Mouse (Mus musculus): Measurements from ENCODE around the gene Tspan4. TPM values are rescaled to one million over a fixed set of nuclear protein-coding genes. Genes with fewer than 3 reads are reported as not detected.

Gene Tspan4
- polyA plus RNA-seq, 1 experiment from 2014 or later, result 49.7 TPM

- Histone ChIP-seq H3K9me3 (replicated peaks) (no peaks in the 10 kb centered on the region), H3K27me3 (no peaks in the 10 kb centered on the region), H3K4me2 (peak overlapping the region; percentile 93), H3K4me1 (replicated peaks) (peaks cover 81% of the 10 kb centered on the region), H3K27ac (no peak overlapping the region), H3K9ac (no peak overlapping the region), H3K4me3 (replicated peaks) (peak overlapping the region; percentile 71), H3K36me3 (peaks cover 51% of the 10 kb centered on the region)
- WGBS (ENCODE audit: insufficient replicate concordance), result 77% methylated on average over 15 of the region's 15 CpGs
- ATAC-seq (ENCODE audit: low read depth) (no peak), DNase-seq (no peak)
Measured at GRCm38 (mm10) chr7:141433517-141434400, 41.3 kb upstream of the Tspan4 start.

- peaks cover 78% of the 10 kb centered on the region for H3K4me1 ChIP-seq (replicated peaks)
Measured at GRCm38 (mm10) chr7:141434464-141434863, 40.6 kb upstream of the Tspan4 start.

GRCm38 (mm10) chr7:141435129-141435855 lies 39.7 kb upstream of the Tspan4 start:
- peak overlapping the region; percentile 60 for H3K9ac ChIP-seq
- H3K27ac ChIP-seq, result peak overlapping the region; percentile 75
- H3K4me1 ChIP-seq (replicated peaks), result peaks cover 74% of the 10 kb centered on the region
- peak overlapping the region; percentile 71 for H3K4me3 ChIP-seq (replicated peaks)
- 5% methylated on average over 17 of the region's 17 CpGs for WGBS (ENCODE audit: insufficient replicate concordance)
- ATAC-seq (ENCODE audit: low read depth) (peak; percentile 71), DNase-seq (peak; percentile 78)
- peak overlapping the region; percentile 93 for H3K4me2 ChIP-seq
- peaks cover 64% of the 10 kb centered on the region for H3K36me3 ChIP-seq
- H3K9me3 ChIP-seq (replicated peaks), result no peaks in the 10 kb centered on the region
- no peaks in the 10 kb centered on the region for H3K27me3 ChIP-seq

More at GRCm38 (mm10) chr7:141434464-141434863, 40.6 kb upstream of the Tspan4 start:
- no peak for ATAC-seq (ENCODE audit: low read depth)
- H3K9ac ChIP-seq, result peak overlapping the region; percentile 60
- H3K4me3 ChIP-seq (replicated peaks), result peak overlapping the region; percentile 71
- peak overlapping the region; percentile 40 for H3K27ac ChIP-seq
- H3K9me3 ChIP-seq (replicated peaks), result no peaks in the 10 kb centered on the region
- no peak for DNase-seq
- H3K36me3 ChIP-seq, result peaks cover 58% of the 10 kb centered on the region
- H3K27me3 ChIP-seq, result no peaks in the 10 kb centered on the region
- WGBS (ENCODE audit: insufficient replicate concordance), result 33% methylated on average over 8 of the region's 8 CpGs
- peak overlapping the region; percentile 93 for H3K4me2 ChIP-seq

GRCm38 (mm10) chr7:141435856-141436522 lies 39.1 kb upstream of the Tspan4 start:
- H3K27ac ChIP-seq, result peak overlapping the region; percentile 75
- H3K27me3 ChIP-seq, result no peaks in the 10 kb centered on the region
- no peaks in the 10 kb centered on the region for H3K9me3 ChIP-seq (replicated peaks)
- DNase-seq (no peak), ATAC-seq (ENCODE audit: low read depth) (no peak)
- peak overlapping the region; percentile 71 for H3K4me3 ChIP-seq (replicated peaks)
- H3K4me1 ChIP-seq (replicated peaks), result peaks cover 76% of the 10 kb centered on the region
- peaks cover 64% of the 10 kb centered on the region for H3K36me3 ChIP-seq
- peak overlapping the region; percentile 93 for H3K4me2 ChIP-seq
- 64% methylated on average over 9 of the region's 9 CpGs for WGBS (ENCODE audit: insufficient replicate concordance)
- peak overlapping the region; percentile 83 for H3K9ac ChIP-seq

GRCm38 (mm10) chr7:141436523-141436892 lies 38.5 kb upstream of the Tspan4 start:
- no peak for ATAC-seq (ENCODE audit: low read depth)
- H3K4me1 ChIP-seq (replicated peaks), result peaks cover 81% of the 10 kb centered on the region
- peak overlapping the region; percentile 93 for H3K4me2 ChIP-seq
- H3K4me3 ChIP-seq (replicated peaks), result peak overlapping the region; percentile 71
- H3K9ac ChIP-seq, result peak overlapping the region; percentile 83
- H3K9me3 ChIP-seq (replicated peaks), result no peaks in the 10 kb centered on the region
- peak overlapping the region; percentile 75 for H3K27ac ChIP-seq
- WGBS (ENCODE audit: insufficient replicate concordance), result 43% methylated on average over 2 of the region's 2 CpGs
- H3K36me3 ChIP-seq, result peaks cover 64% of the 10 kb centered on the region
- H3K27me3 ChIP-seq, result no peaks in the 10 kb centered on the region
- DNase-seq, result no peak

- Histone ChIP-seq H3K27me3 (no peaks in the 10 kb centered on the region), H3K4me3 (replicated peaks) (peak within 1 kb of the TSS; percentile 71), H3K4me2 (peak within 1 kb of the TSS; percentile 93), H3K27ac (peak within 1 kb of the TSS; percentile 75), H3K36me3 (peaks cover 64% of the 10 kb centered on the region), H3K9ac (peak within 1 kb of the TSS; percentile 83), H3K9me3 (replicated peaks) (no peaks in the 10 kb centered on the region), H3K4me1 (replicated peaks) (peaks cover 84% of the 10 kb centered on the region)
- ATAC-seq (ENCODE audit: low read depth) (peak; percentile 78), DNase-seq (peak; percentile 69)
- 6% methylated on average over 53 of the region's 53 CpGs for WGBS (ENCODE audit: insufficient replicate concordance)
Measured at GRCm38 (mm10) chr7:141437178-141438120, 37.6 kb upstream of the Tspan4 start, which contains the start of gene Slc25a22. TSS of gene Slc25a22 (minus strand) at chr7:141437892.

- 86% methylated on average over 12 of the region's 12 CpGs for WGBS (ENCODE audit: insufficient replicate concordance)
- DNase-seq, result no peak
- Histone ChIP-seq H3K27ac (peak overlapping the region; percentile 36), H3K4me2 (no peak overlapping the region), H3K9ac (peak overlapping the region; percentile 83; the same call in 1 of the 2 replicates), H3K4me3 (replicated peaks) (no peak overlapping the region), H3K9me3 (replicated peaks) (no peaks in the 10 kb centered on the region), H3K4me1 (replicated peaks) (peaks cover 86% of the 10 kb centered on the region), H3K36me3 (peaks cover 61% of the 10 kb centered on the region), H3K27me3 (no peaks in the 10 kb centered on the region)
- no peak for ATAC-seq (ENCODE audit: low read depth)
Measured at GRCm38 (mm10) chr7:141438201-141438968, 36.7 kb upstream of the Tspan4 start.

- no peak overlapping the region for H3K9ac ChIP-seq
- H3K4me3 ChIP-seq (replicated peaks), result no peak overlapping the region
- no peak overlapping the region for H3K4me2 ChIP-seq
- ATAC-seq (ENCODE audit: low read depth) (no peak), DNase-seq (no peak)
- WGBS (ENCODE audit: insufficient replicate concordance), result 91% methylated on average over 10 of the region's 10 CpGs
- peaks cover 84% of the 10 kb centered on the region for H3K4me1 ChIP-seq (replicated peaks)
- peaks cover 54% of the 10 kb centered on the region for H3K36me3 ChIP-seq
- H3K27ac ChIP-seq, result no peak overlapping the region; the same call in 1 of the 2 replicates
- no peaks in the 10 kb centered on the region for H3K9me3 ChIP-seq (replicated peaks)
- H3K27me3 ChIP-seq, result no peaks in the 10 kb centered on the region
Measured at GRCm38 (mm10) chr7:141439140-141439679, 35.8 kb upstream of the Tspan4 start.

- H3K9me3 ChIP-seq (replicated peaks), result no peaks in the 10 kb centered on the region
- H3K9ac ChIP-seq, result no peak overlapping the region
- ATAC-seq (ENCODE audit: low read depth), result no peak
- H3K36me3 ChIP-seq, result peaks cover 54% of the 10 kb centered on the region
- H3K27ac ChIP-seq, result no peak overlapping the region
- DNase-seq, result no peak
- no peak overlapping the region for H3K4me2 ChIP-seq
- WGBS (ENCODE audit: insufficient replicate concordance), result 90% methylated on average over 11 of the region's 11 CpGs
- H3K4me3 ChIP-seq (replicated peaks), result no peak overlapping the region
- H3K4me1 ChIP-seq (replicated peaks), result peaks cover 84% of the 10 kb centered on the region
- no peaks in the 10 kb centered on the region for H3K27me3 ChIP-seq
Measured at GRCm38 (mm10) chr7:141439811-141440210, 35.2 kb upstream of the Tspan4 start.
